Mouse (Mus musculus): ENCODE measurements around the gene 1700092M07Rik.

- TF ChIP-seq ZC3H11A (IDR thresholded peaks at IDR 0.05; ENCODE audit: borderline replicate concordance, low read depth, low read length): no peak
- no peak for TF ChIP-seq HCFC1 (IDR thresholded peaks at IDR 0.05; ENCODE audit: borderline replicate concordance, insufficient read depth, low read length)
- no peak for TF ChIP-seq MAFK (IDR thresholded peaks at IDR 0.05; ENCODE audit: insufficient read depth, low read depth, low read length)
These were observed 18.0 kb upstream of the 1700092M07Rik start for GRCm38 (mm10) chr19:8722559-8722906.
